Mouse (Mus musculus): Measurements from ENCODE around the gene Usp42.

DNA sequence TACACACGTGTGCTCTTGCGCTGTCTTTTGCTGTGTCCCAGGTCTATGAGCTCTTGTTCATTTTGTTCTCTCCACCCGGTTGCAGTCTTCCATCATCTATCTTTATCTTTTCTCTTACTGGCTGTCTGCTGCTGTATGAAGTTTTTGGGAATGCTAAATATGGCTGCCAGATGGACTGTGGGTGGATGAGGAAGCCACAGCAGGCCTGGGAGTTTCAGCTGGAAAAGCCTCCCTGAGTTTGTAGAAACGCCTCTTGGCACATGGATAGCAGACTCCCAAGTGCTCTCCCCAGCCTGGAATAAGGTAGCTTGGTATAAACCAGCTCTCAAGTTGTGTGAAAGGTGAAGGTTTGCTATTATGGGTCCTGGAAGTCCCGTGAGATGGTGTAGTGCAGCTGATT lies 41.2 kb downstream of the Usp42 start:
- TF ChIP-seq POLR2A (IDR thresholded peaks at IDR 0.05; ENCODE audit: insufficient read depth, low read depth, low read length) (no peak), CTCF (IDR thresholded peaks at IDR 0.05; ENCODE audit: insufficient read depth, low read depth, low read length) (no peak)

Measured in olfactory bulb, adult 2 months (tissue).